Mouse (Mus musculus): Measurements from ENCODE around the gene Strn.

DNA sequence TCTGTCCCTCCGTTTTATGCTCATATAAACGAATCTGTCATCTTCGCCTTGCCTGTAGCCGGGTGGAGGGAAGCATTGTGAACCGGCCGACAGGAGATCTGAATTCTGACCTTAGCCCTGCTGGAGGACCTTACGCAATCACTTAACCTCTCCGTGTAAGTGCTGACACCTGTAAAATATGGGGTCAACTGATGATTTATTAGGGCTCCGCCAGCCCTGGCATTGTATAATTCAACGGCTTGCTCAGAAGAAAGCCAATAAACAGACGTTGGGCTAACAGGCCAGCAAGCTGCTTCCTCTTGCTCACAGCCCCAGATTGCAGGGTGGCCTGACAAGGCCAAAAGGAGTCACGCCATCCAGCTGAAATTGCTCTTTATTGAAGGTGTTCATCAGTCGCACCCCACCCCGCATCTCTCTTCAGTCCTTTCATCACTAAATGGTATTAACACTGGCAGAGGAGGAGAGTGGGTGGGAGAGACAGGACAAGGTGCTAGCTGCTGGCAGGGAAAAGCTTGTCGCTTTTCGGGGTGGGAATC, 128.8 kb downstream of the Strn start:
- TF ChIP-seq GATA1 (IDR thresholded peaks at IDR 0.05; ENCODE audit: borderline replicate concordance, low read length), result no peak
- TF ChIP-seq FLI1 (IDR thresholded peaks at IDR 0.05; ENCODE audit: low read length), result no peak
